Mouse (Mus musculus) ES-E14 (cell line): ENCODE measurements around the gene Slc41a2. TPM values are rescaled to one million over a fixed set of nuclear protein-coding genes. Genes with fewer than 3 reads are reported as not detected.

ENCODE experiments used
- DNase-seq: peaks from one replicate; pipeline ENCODE4 v3.0.0-alpha.2; 2013; ENCODE audit warnings: low read depth, low spot score
- H3K27ac ChIP-seq: 2 replicates; pipeline ENCODE4 v1.5.1; 2012; ENCODE audit warnings: low read depth, mild to moderate bottlenecking, low read length, moderate library complexity, mixed read lengths; ENCODE audit not compliant: poor library complexity, insufficient read depth, severe bottlenecking
- H3K36me3 ChIP-seq: 2 replicates; pipeline ENCODE4 v1.6.1; 2012; ENCODE audit warnings: mild to moderate bottlenecking, low read length, moderate library complexity, mixed read lengths; ENCODE audit not compliant: control insufficient read depth, poor library complexity, insufficient read depth, severe bottlenecking
- H3K4me1 ChIP-seq, 2 experiments: fragments of 150-350 bp in 1 of 2; sonication (generic) in 1 of 2; 2 replicates each; pipeline ENCODE4 v1.6.1; 2012; ENCODE audit warnings: low read length in 2 of 2, mild to moderate bottlenecking in 1 of 2, mixed read lengths in 1 of 2; ENCODE audit not compliant: control insufficient read depth in 2 of 2, insufficient read depth in 2 of 2, poor library complexity in 1 of 2
- H3K4me3 ChIP-seq, 2 experiments: fragments of 150-350 bp in 1 of 2; sonication (generic) in 1 of 2; 2 replicates each; pipeline ENCODE4 v1.5.1; 2012; ENCODE audit warnings: low read length in 2 of 2, low read depth in 1 of 2, mild to moderate bottlenecking in 1 of 2, mixed read lengths in 1 of 2; ENCODE audit not compliant: insufficient read depth in 1 of 2, poor library complexity in 1 of 2, severe bottlenecking in 1 of 2
- H3K9ac ChIP-seq: 2 replicates; pipeline ENCODE4 v1.6.1; 2012; ENCODE audit warnings: low read depth, mild to moderate bottlenecking, low read length, mixed read lengths; ENCODE audit not compliant: poor library complexity, insufficient read depth, severe bottlenecking
- H3K9me3 ChIP-seq: fragments of 150-350 bp; sonication (generic); 2 replicates; pipeline ENCODE4 v1.6.1; 2012; ENCODE audit warnings: low read depth, mild to moderate bottlenecking, low read length; ENCODE audit not compliant: control insufficient read depth, insufficient read depth
- CHD2 ChIP-seq: IDR thresholded peaks from 2 replicates; pipeline ENCODE4 v1.6.1; 2014; ENCODE audit warnings: mild to moderate bottlenecking, low read depth, low read length, inconsistent platforms
- HCFC1 ChIP-seq: IDR thresholded peaks from 2 replicates; pipeline ENCODE4 v1.6.1; 2012; ENCODE audit warnings: low read length, inconsistent platforms, borderline replicate concordance; ENCODE audit not compliant: insufficient read depth
- MAFK ChIP-seq: IDR thresholded peaks from 2 replicates; pipeline ENCODE4 v1.6.1; 2014; ENCODE audit warnings: mild to moderate bottlenecking, low read depth, low read length, inconsistent platforms; ENCODE audit not compliant: insufficient read depth
- ZC3H11A ChIP-seq: IDR thresholded peaks from 2 replicates; pipeline ENCODE4 v1.6.1; 2012; ENCODE audit warnings: low read depth, mild to moderate bottlenecking, inconsistent platforms, low read length, borderline replicate concordance
- ZNF384 ChIP-seq: IDR thresholded peaks from 2 replicates; pipeline ENCODE4 v1.6.1; 2012; ENCODE audit warnings: low read depth, low read length, inconsistent platforms
- in situ Hi-C, 2 experiments: fragments of 600-800 bp; cut with MboI; formaldehyde crosslinking; loops; one replicate each; pipeline ENCODE4 v1.15.1; 2025; ENCODE audit warnings: low sequenced_read_pairs in 2 of 2, inconsistent platforms in 1 of 2; ENCODE audit not compliant: unreplicated experiment in 2 of 2
- total RNA-seq: library from RNA; depleted of rRNA; stranded (reverse); fragments of 300-350 nt; gene quantifications from 2 replicates; pipeline ENCODE4 v1.2.3, GENCODE M21; 2012

Gene Slc41a2
- total RNA-seq, 1 experiment: 1.1 TPM

- Histone ChIP-seq H3K36me3 (no peaks in the 10 kb centered on the region), H3K4me1 (peaks cover 1 to 2% of the 10 kb centered on the region in 2 experiments; a peak in 2 of 4 replicates), H3K9me3 (no peaks in the 10 kb centered on the region), H3K9ac (no peak overlapping the region), H3K4me3 (no peak overlapping the region), H3K27ac (no peak overlapping the region)
- in situ Hi-C loops: no loop called here
- TF ChIP-seq CHD2 (no peak), MAFK (no peak), ZNF384 (no peak), ZC3H11A (no peak), HCFC1 (no peak)
- DNase-seq: no peak
Observed at GRCm38 (mm10) chr10:83336336-83336735, 1.3 kb downstream of the Slc41a2 start.

GRCm38 (mm10) chr10:83332581-83332980, 5.1 kb downstream of the Slc41a2 start:
- DNase-seq: no peak
- in situ Hi-C loops: no loop called here
- TF ChIP-seq MAFK (no peak), ZNF384 (no peak)
- Histone ChIP-seq H3K9me3 (no peaks in the 10 kb centered on the region), H3K4me3 (no peak overlapping the region), H3K27ac (no peak overlapping the region), H3K9ac (no peak overlapping the region), H3K4me1 (no peaks in the 10 kb centered on the region; a peak in 1 of 4 replicates), H3K36me3 (no peaks in the 10 kb centered on the region)

- in situ Hi-C loops: no loop called here
- H3K4me3 ChIP-seq: no peak overlapping the region
- H3K4me1 ChIP-seq: no peaks in the 10 kb centered on the region; a peak in 1 of 4 replicates
- no peak for DNase-seq
- no peak for TF ChIP-seq ZC3H11A
- no peak for TF ChIP-seq HCFC1
- no peak for TF ChIP-seq MAFK
- no peak for TF ChIP-seq CHD2
- no peak for TF ChIP-seq ZNF384
- no peaks in the 10 kb centered on the region for H3K9me3 ChIP-seq
- H3K9ac ChIP-seq: no peak overlapping the region
- no peak overlapping the region for H3K27ac ChIP-seq
- no peaks in the 10 kb centered on the region for H3K36me3 ChIP-seq
Observed at GRCm38 (mm10) chr10:83331811-83332210, 5.9 kb downstream of the Slc41a2 start.

GRCm38 (mm10) chr10:83330336-83330735, 7.3 kb downstream of the Slc41a2 start:
- H3K9me3 ChIP-seq: no peaks in the 10 kb centered on the region
- no peak overlapping the region for H3K4me3 ChIP-seq
- in situ Hi-C loops: no loop called here
- H3K36me3 ChIP-seq: no peaks in the 10 kb centered on the region
- H3K9ac ChIP-seq: no peak overlapping the region
- TF ChIP-seq MAFK (no peak), ZNF384 (no peak), HCFC1 (no peak)
- no peak overlapping the region for H3K27ac ChIP-seq
- DNase-seq: no peak
- no peaks in the 10 kb centered on the region; a peak in 1 of 4 replicates for H3K4me1 ChIP-seq

GRCm38 (mm10) chr10:83328791-83329190, 8.9 kb downstream of the Slc41a2 start:
- no peaks in the 10 kb centered on the region for H3K9me3 ChIP-seq
- H3K9ac ChIP-seq: no peak overlapping the region
- H3K27ac ChIP-seq: no peak overlapping the region
- in situ Hi-C loops: no loop called here
- H3K4me3 ChIP-seq: no peak overlapping the region
- no peak for TF ChIP-seq ZNF384
- TF ChIP-seq ZC3H11A: no peak
- TF ChIP-seq CHD2: no peak
- TF ChIP-seq HCFC1: no peak
- no peak for TF ChIP-seq MAFK
- no peak for DNase-seq
- H3K36me3 ChIP-seq: no peaks in the 10 kb centered on the region
- H3K4me1 ChIP-seq: no peaks in the 10 kb centered on the region; a peak in 1 of 4 replicates
